Mouse (Mus musculus) MEL (cell line): Measurements from ENCODE around the gene Magi2.

Experiments
- CHD2 ChIP-seq: IDR thresholded peaks from 2 replicates; pipeline ENCODE4 v1.6.1; 2011; ENCODE audit warnings: low read length, improper control_type of control experiment
- CTCF ChIP-seq, 3 experiments: IDR thresholded peaks in 2 of 3; conservative IDR thresholded peaks in 1 of 3; 2 replicates each; pipeline ENCODE4 v1.5.1; 2011 to 2012; ENCODE audit warnings: low read length in 3 of 3, low read depth in 2 of 3, mild to moderate bottlenecking in 2 of 3, improper control_type of control experiment in 1 of 3, inconsistent platforms in 1 of 3, mixed read lengths in 1 of 3, moderate library complexity in 1 of 3; ENCODE audit not compliant: control insufficient read depth in 1 of 3, insufficient read depth in 1 of 3, poor library complexity in 1 of 3, severe bottlenecking in 1 of 3
- NELFE ChIP-seq: IDR thresholded peaks from 2 replicates; pipeline ENCODE4 v1.6.1; 2011; ENCODE audit warnings: low read depth, low read length, improper control_type of control experiment
- POLR2A ChIP-seq, 2 experiments: IDR thresholded peaks; 2 replicates each; pipeline ENCODE4 v1.6.1; 2011 to 2012; ENCODE audit warnings: low read length in 2 of 2, mild to moderate bottlenecking in 2 of 2, control low read depth in 1 of 2, improper control_type of control experiment in 1 of 2, low read depth in 1 of 2, moderate library complexity in 1 of 2; ENCODE audit not compliant: control insufficient read depth in 1 of 2, insufficient read depth in 1 of 2, poor library complexity in 1 of 2
- POLR2AphosphoS2 ChIP-seq: IDR thresholded peaks from 2 replicates; pipeline ENCODE4 v1.6.1; 2011; ENCODE audit warnings: low read length, improper control_type of control experiment
- RCOR1 ChIP-seq: IDR thresholded peaks from 2 replicates; pipeline ENCODE4 v1.6.1; 2012; ENCODE audit warnings: low read depth, mild to moderate bottlenecking, inconsistent platforms, low read length, improper control_type of control experiment
- ZNF384 ChIP-seq: IDR thresholded peaks from 2 replicates; pipeline ENCODE4 v1.6.1; 2012; ENCODE audit warnings: low read depth, mild to moderate bottlenecking, inconsistent platforms, low read length, improper control_type of control experiment

DNA sequence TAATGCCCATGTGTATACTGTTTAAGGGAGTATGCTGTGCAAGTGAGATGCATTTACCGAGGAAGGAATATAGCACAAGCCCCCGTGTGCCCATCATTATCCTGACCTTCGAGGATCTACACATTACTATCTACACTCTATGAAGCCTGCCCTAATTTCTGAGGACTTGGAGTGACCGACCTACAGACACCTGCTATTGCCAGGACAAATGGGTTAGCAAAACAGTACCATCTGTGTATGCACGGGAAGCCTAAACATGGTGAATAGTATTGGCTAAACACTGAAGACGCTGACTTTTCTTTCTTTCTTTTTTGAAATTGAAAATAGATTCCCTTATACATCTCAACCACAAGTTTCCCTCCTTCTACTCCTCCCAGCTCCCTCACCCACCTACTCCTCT, 1024.7 kb downstream of the Magi2 start:
- TF ChIP-seq ZNF384 (no peak), NELFE (no peak), CTCF (IDR thresholded peaks at IDR 0.05 in 2 of 3, conservative IDR thresholded peaks at IDR 0.05 in 1 of 3; ENCODE audit: control insufficient read depth in 1 of 3, insufficient read depth in 1 of 3, low read depth in 2 of 3, low read length in 3 of 3, poor library complexity in 1 of 3, severe bottlenecking in 1 of 3) (no peak), CHD2 (no peak), POLR2A (IDR thresholded peaks at IDR 0.05; ENCODE audit: control insufficient read depth in 1 of 2, insufficient read depth in 1 of 2, low read depth in 1 of 2, low read length in 2 of 2, poor library complexity in 1 of 2) (no peak), POLR2AphosphoS2 (no peak), RCOR1 (no peak)
